Mouse (Mus musculus) testis, adult 2 months (tissue): ENCODE results near the gene Tspan11. TPM values are rescaled to one million over a fixed set of nuclear protein-coding genes. Genes with fewer than 3 reads are reported as not detected.

Experiments used
- H3K27ac ChIP-seq: fragments of 200-500 bp; 2 replicates; pipeline ENCODE4 v1.5.1; 2012; ENCODE audit warnings: low read depth, low read length; ENCODE audit not compliant: control insufficient read depth, insufficient read depth
- H3K27me3 ChIP-seq: fragments of 200-500 bp; 2 replicates; pipeline ENCODE4 v1.6.1; 2012; ENCODE audit warnings: mild to moderate bottlenecking, low read length, moderate library complexity; ENCODE audit not compliant: control insufficient read depth, insufficient read depth
- H3K36me3 ChIP-seq: fragments of 200-500 bp; 2 replicates; pipeline ENCODE4 v1.6.1; 2012; ENCODE audit warnings: mild to moderate bottlenecking, low read length; ENCODE audit not compliant: control insufficient read depth, insufficient read depth
- H3K4me1 ChIP-seq: fragments of 200-500 bp; 2 replicates; pipeline ENCODE4 v1.6.1; 2012; ENCODE audit warnings: low read length; ENCODE audit not compliant: control insufficient read depth, insufficient read depth
- H3K4me3 ChIP-seq: fragments of 200-500 bp; 2 replicates; pipeline ENCODE4 v1.5.1; 2012; ENCODE audit warnings: low read depth, mild to moderate bottlenecking, low read length, moderate library complexity, mixed read lengths; ENCODE audit not compliant: control insufficient read depth
- CTCF ChIP-seq: fragments of 200-500 bp; IDR thresholded peaks from 2 replicates; pipeline ENCODE4 v1.5.1; 2012; ENCODE audit warnings: low read depth, mild to moderate bottlenecking, inconsistent platforms, low read length, moderate library complexity; ENCODE audit not compliant: control insufficient read depth, insufficient read depth, insufficient replicate concordance
- POLR2A ChIP-seq: fragments of 200-500 bp; IDR thresholded peaks from 2 replicates; pipeline ENCODE4 v1.6.1; 2012; ENCODE audit warnings: low read depth, mild to moderate bottlenecking, inconsistent platforms, low read length, moderate library complexity; ENCODE audit not compliant: control insufficient read depth
- polyA plus RNA-seq: library from polyadenylated mRNA; depleted of rRNA; stranded (reverse); fragments of >200 nt; gene quantifications from 2 replicates; pipeline ENCODE4 v1.2.3, GENCODE M21; 2012

The Tspan11 gene
- polyA plus RNA-seq, 1 experiment = 0.75 TPM

- H3K4me3 ChIP-seq = no peak overlapping the region
- H3K27ac ChIP-seq = no peak overlapping the region
- H3K36me3 ChIP-seq = no peaks in the 10 kb centered on the region
- peaks cover 16% of the 10 kb centered on the region for H3K4me1 ChIP-seq
- H3K27me3 ChIP-seq = no peaks in the 10 kb centered on the region
- no peak for TF ChIP-seq CTCF
- no peak for TF ChIP-seq POLR2A
Observed at GRCm38 (mm10) chr6:127976695-127977094, 89.3 kb downstream of the Tspan11 start.

GRCm38 (mm10) chr6:127978941-127979340 lies 91.6 kb downstream of the Tspan11 start:
- Histone ChIP-seq H3K27me3 (no peaks in the 10 kb centered on the region), H3K4me1 (peaks cover 16% of the 10 kb centered on the region), H3K4me3 (no peak overlapping the region), H3K27ac (no peak overlapping the region), H3K36me3 (no peaks in the 10 kb centered on the region)
- TF ChIP-seq CTCF (no peak), POLR2A (no peak)

- Histone ChIP-seq H3K27ac (no peak overlapping the region), H3K27me3 (no peaks in the 10 kb centered on the region), H3K4me1 (peaks cover 16% of the 10 kb centered on the region), H3K36me3 (no peaks in the 10 kb centered on the region), H3K4me3 (no peak overlapping the region)
- TF ChIP-seq CTCF (no peak), POLR2A (no peak)
Observed at GRCm38 (mm10) chr6:127979831-127980230, 92.4 kb downstream of the Tspan11 start.

- Histone ChIP-seq H3K27ac (no peak overlapping the region), H3K36me3 (no peaks in the 10 kb centered on the region), H3K4me1 (peaks cover 16% of the 10 kb centered on the region), H3K4me3 (no peak overlapping the region), H3K27me3 (no peaks in the 10 kb centered on the region)
- TF ChIP-seq POLR2A (no peak), CTCF (no peak)
Observed at GRCm38 (mm10) chr6:127980381-127981045, 93.1 kb downstream of the Tspan11 start.

GRCm38 (mm10) chr6:127981176-127981575 lies 93.8 kb downstream of the Tspan11 start:
- Histone ChIP-seq H3K4me1 (peaks cover 16% of the 10 kb centered on the region), H3K27ac (no peak overlapping the region), H3K4me3 (no peak overlapping the region), H3K36me3 (no peaks in the 10 kb centered on the region), H3K27me3 (no peaks in the 10 kb centered on the region)
- TF ChIP-seq POLR2A (no peak), CTCF (no peak)

- TF ChIP-seq POLR2A = no peak
- TF ChIP-seq CTCF = no peak
- Histone ChIP-seq H3K4me1 (peaks cover 2% of the 10 kb centered on the region), H3K4me3 (no peak overlapping the region), H3K36me3 (no peaks in the 10 kb centered on the region), H3K27me3 (no peaks in the 10 kb centered on the region), H3K27ac (no peak overlapping the region)
Observed at GRCm38 (mm10) chr6:127986357-127986756, 99.0 kb downstream of the Tspan11 start.

- H3K27ac ChIP-seq = no peak overlapping the region
- H3K4me1 ChIP-seq = no peaks in the 10 kb centered on the region; the same call in 1 of the 2 replicates
- TF ChIP-seq CTCF (no peak), POLR2A (no peak)
- no peaks in the 10 kb centered on the region for H3K27me3 ChIP-seq
- H3K4me3 ChIP-seq = no peak overlapping the region
- H3K36me3 ChIP-seq = no peaks in the 10 kb centered on the region
Observed at GRCm38 (mm10) chr6:127987374-127987773, 100.0 kb downstream of the Tspan11 start.
